Mouse (Mus musculus) cerebellum, postnatal 25 days (tissue): ENCODE data around the gene Elp6.

Experiments used
- DNase-seq, 2 experiments: peaks; one replicate each; pipeline ENCODE4 v3.0.0; 2021; ENCODE audit warnings: mixed read lengths in 2 of 2

The Elp6 gene

GRCm38 (mm10) chr9:110304969-110305651 lies at the start of gene Elp6:
Gene Elp6 (plus strand): TSS chr9:110305173.
- peak; percentile 93 to 95 for DNase-seq

GRCm38 (mm10) chr9:110255407-110256019 lies 49.5 kb upstream of the Elp6 start:
- peak; percentile 33 to 34 for DNase-seq

GRCm38 (mm10) chr9:110258646-110259045 lies 46.3 kb upstream of the Elp6 start:
- peak; percentile 68 to 71 for DNase-seq

DNA sequence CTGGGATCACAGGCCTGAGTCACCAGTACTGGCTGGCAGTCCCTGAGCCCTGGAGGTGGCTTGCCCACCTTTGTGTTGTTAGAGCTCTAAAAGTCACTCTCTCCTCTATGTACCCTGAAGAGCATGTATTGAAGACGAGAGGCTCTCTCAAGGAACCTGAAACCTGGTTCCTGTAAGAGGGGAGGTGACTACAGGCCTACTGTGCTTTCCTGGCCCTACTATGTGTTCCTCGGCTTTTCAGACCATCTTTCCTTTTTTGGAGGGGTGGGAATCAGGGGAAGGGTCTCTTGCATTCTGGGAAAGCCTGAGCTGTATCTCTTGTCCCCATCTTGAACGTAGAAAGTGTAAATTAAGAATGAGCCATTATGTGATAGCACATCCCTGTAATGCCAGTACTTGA lies 45.9 kb upstream of the Elp6 start:
- no peak for DNase-seq

GRCm38 (mm10) chr9:110263181-110263580 lies 41.8 kb upstream of the Elp6 start:
- DNase-seq, result no peak

DNA sequence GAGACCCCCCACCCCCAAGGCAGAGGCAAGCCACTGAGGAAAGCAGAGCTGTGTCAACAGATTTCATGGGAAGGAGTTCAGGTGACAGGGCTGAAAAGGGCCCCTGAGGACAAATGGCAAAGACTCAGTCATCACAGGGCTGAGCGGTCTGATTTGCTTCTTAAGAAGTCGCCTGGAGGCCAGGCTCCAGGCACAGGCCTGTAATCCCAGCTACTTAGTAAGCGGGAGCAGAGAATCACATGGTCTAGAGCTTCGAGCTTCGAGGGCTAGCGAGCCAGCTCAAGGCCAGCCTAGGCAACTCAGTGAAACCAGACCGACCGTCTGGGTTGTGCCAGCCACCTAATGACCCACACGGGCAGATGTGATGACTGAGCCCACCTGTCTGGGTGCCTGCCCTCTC lies 40.0 kb upstream of the Elp6 start:
- no peak for DNase-seq

DNA sequence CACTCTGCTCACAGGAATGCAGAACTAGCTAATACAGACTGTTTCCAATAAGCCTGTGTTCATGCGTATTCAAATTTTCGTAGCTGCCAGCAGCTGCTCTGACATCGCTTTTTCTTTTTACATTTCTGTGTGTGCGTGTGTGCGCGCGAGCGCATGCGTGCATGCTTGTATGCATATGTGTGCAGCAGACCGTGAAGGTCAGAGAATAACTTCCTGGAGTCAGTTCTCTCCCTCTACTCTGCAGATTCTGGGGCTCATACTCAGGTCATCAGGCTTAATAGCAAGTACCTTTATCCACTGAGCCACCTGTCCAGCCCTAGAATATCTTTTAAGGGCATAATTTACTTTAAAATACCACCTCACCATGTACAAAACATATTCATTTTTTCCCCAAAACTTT lies 36.6 kb upstream of the Elp6 start:
- no peak for DNase-seq

- DNase-seq, result no peak
Observed at GRCm38 (mm10) chr9:110272330-110272729, 32.6 kb upstream of the Elp6 start.

DNA sequence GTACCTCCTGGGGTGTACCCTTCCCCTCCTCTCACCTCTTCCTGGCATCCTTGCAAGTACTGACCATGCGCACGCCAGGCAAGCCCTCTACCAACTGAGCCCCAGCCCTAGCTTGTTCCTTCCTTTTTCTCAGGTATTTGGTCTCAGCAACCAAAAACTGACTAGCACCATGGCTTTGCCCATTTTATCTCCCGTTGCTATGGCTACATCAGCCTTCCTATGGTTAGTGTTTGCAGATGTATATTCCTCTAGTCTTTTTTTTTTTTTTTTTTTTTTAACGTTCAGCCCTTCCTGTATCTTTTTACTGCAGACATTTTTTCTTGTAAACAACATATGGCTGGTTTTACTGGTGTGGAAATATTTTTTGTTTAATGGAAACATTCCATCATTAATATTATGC lies 31.5 kb upstream of the Elp6 start:
- no peak for DNase-seq

- DNase-seq, result peak in 1 of 2 experiments; percentile 31
Observed at GRCm38 (mm10) chr9:110275882-110276281, 29.1 kb upstream of the Elp6 start.

GRCm38 (mm10) chr9:110277431-110277881 lies 27.5 kb upstream of the Elp6 start:
- DNase-seq, result peak; percentile 34 to 59

DNA sequence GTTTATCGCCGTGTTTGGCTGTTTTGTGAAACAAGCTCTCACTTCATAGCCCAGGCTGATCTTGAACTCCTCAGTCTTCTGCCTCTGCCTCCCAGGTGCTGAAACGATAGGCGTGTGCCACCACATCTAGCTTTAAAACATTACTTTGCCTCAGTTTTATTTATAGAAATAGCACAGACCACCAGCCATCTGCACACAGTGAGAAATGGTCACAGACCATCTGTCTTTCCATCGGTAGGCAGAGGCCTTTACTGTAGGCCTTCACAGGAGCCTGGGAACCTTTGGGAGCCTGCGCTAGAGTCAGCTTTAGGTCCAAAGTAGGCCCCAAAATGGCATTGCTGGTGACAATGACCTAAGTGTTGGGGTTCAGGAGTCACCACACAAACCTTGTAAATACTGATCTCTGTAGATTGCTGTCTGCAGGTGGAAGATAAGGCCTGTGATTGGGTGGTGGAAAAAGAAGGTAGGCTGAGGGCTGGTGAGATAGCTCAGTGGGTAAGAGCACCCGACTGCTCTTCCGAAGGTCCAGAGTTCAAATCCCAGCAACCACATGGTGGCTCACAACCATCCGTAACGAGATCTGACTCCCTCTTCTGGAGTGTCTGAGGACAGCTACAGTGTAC lies 20.8 kb upstream of the Elp6 start:
- peak; percentile 40 to 49 for DNase-seq

GRCm38 (mm10) chr9:110287321-110287924 lies 17.6 kb upstream of the Elp6 start:
- DNase-seq, result peak; percentile 61 to 68

- no peak for DNase-seq
Observed at GRCm38 (mm10) chr9:110293254-110293718, 11.7 kb upstream of the Elp6 start.

DNA sequence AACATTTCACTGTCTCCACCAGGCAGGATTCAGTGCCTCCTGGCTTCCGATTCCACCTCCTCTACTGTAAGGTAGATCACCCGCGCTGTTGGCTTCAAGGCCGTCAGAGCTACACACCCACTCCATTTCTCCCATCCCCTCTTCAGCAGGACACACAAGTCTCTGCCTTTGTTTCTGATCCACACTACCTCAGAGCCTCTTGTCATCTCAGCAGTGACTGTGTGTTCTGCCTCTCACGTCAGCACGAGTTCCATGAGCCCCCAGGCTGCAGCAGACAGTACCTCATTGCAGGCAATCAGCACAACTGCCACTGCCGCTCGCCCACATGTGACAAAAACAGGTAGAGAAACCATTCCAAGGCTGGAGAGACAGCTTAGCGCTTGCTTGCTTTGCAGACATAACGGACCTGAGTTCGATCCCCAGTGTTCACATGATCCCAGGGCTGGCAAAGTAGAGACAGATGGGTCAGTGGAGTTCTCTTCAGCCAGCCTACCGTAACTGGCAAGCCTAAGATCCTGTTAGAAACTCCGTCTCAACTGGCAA lies 11.0 kb upstream of the Elp6 start:
- no peak for DNase-seq

- no peak for DNase-seq
Observed at GRCm38 (mm10) chr9:110294786-110295185, 10.2 kb upstream of the Elp6 start.

GRCm38 (mm10) chr9:110296867-110297627 lies 7.9 kb upstream of the Elp6 start:
- DNase-seq, result peak; percentile 85 to 89

DNA sequence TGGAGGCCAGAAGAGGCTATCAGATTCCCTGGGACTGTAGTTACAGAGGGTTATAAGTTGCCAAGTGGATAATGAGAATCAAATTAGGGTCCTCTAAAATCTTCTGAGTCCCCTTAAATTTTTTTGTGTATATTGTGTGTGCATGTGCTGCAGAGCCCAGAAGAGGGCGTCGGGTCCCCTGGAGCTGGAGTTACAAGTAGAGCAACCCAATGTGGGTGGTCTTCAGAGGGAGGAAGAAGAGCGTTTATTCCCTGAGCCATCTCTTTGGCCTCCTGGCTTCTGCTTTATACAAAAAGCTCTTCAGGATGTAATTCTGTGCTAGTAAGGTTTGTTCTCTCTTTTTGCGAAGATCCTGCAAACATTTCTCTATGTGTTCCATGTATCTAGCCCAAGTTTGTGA lies 457 bp upstream of the Elp6 start:
- peak in 1 of 2 experiments; percentile 49 for DNase-seq

GRCm38 (mm10) chr9:110306371-110306770 lies 1.4 kb downstream of the Elp6 start:
- no peak for DNase-seq

DNA sequence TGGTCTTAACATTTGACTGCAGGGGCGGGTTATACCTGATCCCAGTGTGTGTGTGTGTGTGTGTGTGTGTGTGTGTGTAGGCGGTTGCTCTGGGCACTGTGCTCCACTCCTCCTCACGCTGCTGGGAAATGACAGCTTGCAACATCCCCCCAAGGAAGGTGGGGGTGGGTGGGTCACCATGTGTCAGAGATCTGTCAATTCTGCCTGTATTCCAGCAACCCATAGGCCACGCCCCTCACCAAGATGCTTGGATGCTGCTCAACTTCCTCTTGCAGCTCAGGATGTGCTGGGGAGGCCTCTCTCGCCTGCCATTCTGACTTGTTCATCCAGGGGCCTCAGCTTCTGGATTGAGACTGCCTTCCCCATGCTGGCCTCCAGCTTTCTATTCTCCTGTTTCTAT lies 9.7 kb downstream of the Elp6 start:
- DNase-seq, result peak in 1 of 2 experiments; percentile 34

- no peak for DNase-seq
Observed at GRCm38 (mm10) chr9:110315410-110315809, 10.4 kb downstream of the Elp6 start.

- DNase-seq, result no peak
Observed at GRCm38 (mm10) chr9:110315904-110316303, 10.9 kb downstream of the Elp6 start.
